Mouse (Mus musculus) liver (tissue): ENCODE results near the gene Pask.
"Not testable (repeated sequence)": the region's sequence is repeated elsewhere in the genome, so short reads cannot be mapped to it uniquely, and the experiment has no call there.

Experiments
- DNase-seq: peaks from one replicate; pipeline ENCODE4 v3.0.0-alpha.2; 2020; ENCODE audit warnings: mixed read lengths

The Pask gene

DNA sequence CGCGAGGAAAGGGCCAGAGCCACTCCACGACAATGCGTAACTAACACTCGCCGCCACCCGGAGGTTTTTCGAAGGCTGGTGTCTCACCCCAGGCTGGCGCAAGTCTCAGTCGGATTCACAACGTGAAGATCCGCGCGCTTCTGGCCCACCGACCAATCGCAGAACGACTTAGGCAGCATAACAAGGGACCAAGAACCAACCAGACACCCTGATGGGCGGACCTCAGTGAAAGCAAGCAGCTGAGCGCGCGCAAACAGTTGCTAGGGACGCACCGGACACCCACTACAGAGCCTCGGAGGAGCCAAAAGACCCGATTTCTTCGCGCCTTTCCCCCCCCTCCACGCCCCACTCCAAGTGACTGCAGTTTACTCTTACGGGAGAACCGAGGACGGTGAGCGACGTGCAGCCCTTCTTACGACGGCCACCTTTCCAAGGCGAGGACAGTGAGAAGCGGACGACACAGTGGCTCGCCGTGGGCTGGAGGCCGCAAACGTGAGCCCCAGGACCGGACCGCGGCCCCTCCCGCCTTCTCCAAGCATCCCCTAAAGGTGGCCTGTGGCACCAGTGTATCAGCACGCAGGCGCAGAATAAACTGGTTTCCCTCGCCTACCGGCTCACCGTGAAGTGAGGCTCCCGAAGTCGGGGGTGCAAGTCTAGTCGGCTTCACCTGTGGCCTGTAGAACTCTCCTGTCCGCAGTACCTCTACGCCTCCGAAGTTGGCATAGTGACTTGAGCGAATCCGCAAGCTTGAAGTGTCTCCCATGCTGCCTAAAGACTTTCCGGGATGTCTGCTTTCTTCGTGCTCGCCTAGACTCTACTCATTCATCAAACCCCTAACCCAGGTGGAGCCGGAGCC lies at the start of gene Pask, which contains the start of gene Ppp1r7:
Pask (minus strand) TSS at position 835 of the 856 bp plus-strand sequence.
Ppp1r7 (plus strand) TSS at position 207 of the 856 bp plus-strand sequence.
- DNase-seq, result peak; percentile 94

DNA sequence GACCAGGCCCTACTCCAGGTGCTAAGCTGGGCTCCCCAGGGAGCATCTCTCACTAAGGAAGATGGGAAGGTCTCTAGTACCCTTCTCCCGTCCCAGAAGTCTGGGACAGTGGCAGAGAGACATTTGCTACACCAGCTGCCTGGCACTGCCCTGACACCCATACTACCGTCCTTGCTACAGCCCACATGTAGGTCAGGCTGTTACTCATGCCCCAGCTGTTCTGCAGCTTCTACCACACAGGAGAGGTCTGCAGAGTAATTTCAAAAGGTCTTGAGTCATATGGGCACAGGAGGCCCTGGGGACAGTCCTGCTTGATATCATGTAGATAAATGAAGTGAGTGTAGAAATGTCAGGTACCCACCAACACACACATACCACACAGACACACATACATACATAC lies 45.6 kb upstream of the Pask start:
- DNase-seq, result no peak

DNA sequence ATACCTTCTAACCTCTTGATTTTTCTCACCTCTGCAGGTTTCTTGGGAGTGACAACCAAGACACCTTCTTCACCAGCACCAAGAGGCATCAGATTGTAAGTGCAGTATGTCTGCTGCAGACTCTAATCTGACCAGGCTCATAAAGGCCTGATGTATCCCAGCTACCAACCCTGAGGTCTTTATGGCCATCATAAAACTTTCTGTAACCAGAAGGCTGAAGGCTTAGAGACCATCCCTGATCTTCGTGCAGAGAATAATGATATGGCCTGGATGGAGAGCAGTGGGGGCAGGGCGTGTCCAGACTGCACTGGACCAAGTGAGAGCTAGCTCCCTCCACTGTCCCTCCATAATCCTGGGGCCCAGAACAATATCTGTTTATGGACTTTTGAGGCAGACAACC lies 43.9 kb upstream of the Pask start:
- no peak for DNase-seq

DNA sequence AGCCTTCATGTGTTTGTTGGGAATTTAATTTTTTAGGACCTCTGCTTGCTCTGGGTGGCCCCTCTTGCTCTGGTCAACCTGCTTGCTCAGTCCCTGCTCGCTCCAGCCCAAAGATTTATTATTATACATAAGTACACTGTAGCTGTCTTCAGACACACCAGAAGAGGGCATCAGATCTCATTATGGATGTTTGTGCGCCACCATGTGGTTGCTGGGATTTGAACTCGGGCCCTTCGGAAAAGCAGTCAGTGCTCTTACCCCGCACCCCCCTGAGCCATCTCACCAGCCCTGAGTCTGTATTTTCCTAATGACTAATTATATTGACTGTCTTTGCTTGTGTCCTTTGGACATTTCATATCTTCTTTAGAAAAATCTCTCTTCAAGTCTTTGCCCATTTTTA lies 35.8 kb upstream of the Pask start:
- no peak for DNase-seq

DNA sequence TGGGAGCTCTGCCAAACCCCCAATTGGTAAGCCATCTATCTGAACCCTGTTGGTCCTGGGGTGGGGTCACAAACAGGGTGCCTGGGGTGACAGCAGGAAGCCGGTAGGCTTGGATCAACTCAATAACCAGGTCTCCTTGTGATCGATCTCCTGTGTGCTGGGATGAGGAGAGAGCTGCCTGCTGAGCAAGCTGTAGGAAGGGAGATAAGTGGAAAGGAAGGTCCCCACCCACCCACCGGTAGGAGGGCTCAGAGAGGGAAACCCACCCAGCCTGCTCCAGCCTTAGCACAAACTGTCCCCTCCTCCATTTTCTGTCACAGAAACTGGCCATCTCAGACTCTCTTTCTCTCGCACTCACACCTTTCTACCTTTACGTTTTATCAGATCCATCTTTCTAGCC lies 34.0 kb upstream of the Pask start:
- no peak for DNase-seq

DNA sequence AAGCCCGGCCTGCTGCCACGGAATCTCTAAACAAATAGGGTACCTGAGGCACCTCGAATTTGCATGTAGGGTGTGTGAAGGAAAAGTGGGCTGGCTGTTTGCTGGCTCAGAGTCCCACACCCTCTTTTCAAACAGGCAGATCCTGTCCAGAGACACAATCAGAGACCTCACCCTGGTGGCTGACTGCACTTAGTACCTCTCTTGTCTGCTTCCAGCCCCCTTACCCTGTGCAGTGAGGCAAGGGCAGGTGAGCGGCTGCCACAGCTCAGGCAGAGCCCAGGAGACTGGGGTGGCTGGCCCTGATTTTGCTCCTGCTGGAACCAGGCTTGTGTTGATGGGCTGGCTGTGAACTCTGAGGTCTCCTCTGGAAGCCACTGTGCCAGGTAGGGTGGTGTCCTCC lies 30.4 kb upstream of the Pask start, which contains the start of gene Ano7:
Ano7 (plus strand) TSS at position 266 of the 400 bp plus-strand sequence.
- DNase-seq, result no peak

DNA sequence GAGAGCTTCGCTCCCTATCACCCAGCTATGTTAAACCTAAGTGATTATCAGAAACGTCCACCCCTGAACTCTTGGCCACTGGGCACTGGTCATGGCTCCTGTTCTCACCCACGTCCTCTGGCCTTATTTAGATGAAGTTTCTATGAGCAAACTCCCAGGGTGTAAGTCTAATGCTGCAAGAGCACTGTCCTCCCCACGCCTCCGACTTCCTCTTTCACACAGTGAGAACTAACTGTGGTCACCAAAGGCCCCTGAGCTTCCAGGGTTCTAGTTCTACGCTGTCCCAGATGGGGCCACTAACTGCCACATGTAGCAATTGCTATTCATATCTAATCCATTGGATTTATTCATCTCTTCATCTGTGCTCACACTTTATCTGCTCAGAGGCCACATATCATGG lies 22.4 kb upstream of the Pask start:
- DNase-seq, result no peak

DNA sequence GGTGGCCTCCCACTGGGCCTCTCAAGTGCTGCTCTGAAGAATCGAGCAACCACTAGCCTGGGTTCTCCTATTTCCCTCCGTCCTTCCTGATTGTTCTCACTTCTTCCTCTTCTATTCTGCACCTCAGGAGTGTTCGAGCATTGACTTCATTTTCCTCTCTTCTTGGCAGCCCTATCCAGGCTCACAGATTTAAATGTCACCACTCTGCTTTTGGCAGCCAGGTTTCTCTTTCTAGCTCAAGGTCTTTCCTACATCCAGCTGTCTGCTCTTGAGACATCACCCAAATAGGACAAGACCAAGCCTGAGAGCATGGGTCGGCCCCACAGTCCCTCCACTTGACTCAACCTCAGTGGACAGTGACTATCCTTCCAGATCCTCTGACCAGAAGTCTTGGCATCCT lies 19.4 kb upstream of the Pask start:
- no peak for DNase-seq

DNA sequence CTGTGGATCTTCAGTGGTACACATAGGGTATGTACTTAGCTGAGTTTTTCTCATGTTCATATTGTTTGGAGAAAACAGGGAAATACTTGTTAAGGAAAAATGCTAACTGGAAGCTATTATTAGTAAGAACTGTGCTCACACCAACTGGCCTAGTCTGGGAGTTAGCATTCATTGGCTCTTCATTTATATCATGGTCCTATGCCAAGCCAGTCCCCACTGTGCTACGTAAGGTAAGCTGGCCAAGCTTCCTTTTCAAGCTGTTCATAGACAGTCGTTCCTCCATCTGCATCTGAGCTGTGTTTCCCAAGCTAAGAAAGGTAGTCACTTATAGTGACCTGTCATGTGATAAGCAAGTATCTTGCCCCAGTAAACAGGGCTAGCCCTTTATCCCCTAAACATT lies 9.4 kb upstream of the Pask start:
- no peak for DNase-seq

DNA sequence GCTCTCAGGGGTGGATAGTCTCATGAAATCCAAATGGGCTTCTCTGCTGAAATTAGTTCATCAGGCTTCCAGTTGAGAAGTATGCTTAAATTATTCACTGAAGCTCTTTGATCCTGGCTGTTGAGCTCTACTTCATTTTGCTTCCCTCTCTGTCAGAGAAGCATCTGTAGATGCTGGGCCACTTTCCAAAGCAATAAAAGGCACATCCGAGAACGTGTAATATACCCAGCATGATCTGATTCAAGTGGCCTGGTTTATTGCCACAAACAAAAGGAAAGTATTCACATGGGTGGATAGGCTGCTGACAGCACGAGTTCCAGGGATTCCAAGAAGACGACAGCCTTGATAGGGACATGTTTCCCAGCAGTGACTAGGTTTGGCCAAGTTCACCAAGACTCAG lies 6.4 kb upstream of the Pask start:
- no peak for DNase-seq

DNA sequence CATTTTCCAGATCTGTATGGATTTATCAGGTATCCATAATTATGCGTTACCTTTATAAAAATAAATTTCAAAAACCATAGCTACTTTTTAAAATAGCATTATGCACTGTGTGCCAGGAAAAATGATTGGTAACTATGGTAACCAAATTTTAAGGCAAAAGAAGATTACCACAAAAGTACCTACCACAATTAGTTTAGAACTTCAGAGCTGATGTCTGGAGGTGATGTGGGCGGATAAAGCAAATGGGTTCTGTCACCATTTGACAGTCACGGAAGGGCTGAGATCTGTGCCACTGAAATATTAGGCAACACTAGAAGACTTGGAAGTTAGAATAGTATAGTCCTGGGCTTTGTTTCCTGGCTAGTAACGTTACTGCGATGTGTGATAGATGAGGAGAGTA lies 3.9 kb upstream of the Pask start:
- no peak for DNase-seq

DNA sequence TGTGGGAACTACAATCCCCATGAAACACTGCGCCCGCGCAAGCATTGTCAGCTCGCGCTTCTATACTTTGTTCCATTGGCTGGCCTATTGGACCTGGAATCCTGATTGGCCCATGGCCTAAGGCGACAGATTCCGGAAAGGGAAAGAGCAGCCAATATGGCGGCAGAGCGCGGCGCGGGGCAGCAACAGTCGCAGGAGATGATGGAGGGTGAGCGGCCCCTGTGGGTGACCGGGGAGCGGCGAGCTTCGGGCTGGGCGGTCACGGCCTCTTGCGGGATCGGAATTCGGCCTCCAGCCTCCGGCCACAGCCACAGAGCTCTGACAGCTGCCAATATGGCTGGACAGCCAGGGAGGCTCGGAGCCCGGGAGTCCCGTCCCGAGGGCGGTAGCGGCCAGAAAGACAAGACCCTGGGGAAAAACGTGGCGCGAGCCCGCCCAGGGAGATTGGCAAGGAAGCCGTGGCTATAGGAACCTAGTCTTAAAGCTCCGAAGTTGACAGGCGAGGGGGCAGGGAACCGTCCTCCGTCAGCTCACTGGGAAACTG lies 294 bp upstream of the Pask start:
- peak; percentile 93 for DNase-seq

DNA sequence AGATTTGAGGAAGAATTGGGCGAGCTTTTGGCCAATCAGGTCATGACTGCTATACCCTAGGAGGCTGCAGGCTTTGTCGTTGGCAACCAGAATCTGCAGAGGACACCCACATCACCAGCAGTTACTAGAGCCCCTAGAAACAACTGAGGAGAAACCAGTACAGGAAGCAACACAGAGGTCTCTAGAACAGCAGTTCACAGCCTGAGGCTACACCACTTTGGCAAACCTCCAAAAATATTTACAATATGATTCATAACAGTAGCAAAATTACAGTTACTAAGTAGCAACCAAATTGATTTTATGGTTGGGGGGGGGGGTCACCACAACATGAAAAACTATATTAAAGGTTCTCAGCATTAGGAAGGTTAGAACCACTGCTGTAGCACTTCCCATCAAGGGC lies 8.7 kb downstream of the Pask start:
- DNase-seq, result no peak

DNA sequence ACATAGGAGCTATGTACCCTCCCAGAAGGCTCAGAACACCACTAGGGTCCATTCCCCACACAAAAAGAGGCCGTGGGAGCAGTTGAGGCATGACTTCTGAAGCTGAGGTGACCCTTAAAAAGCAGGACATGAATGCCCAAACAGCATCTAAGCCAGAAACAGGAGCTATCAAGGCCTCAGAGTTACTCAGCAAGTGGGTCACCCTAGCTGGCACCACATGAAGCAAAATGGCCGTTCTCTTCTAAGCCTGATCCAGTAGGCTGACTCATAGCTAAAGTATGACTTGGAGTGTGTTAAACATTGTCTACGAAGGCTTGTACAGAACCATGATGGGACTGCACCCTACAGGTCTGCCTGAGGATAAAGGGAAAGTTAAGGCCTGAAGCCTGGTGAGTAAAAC lies 16.8 kb downstream of the Pask start:
- no peak for DNase-seq

DNA sequence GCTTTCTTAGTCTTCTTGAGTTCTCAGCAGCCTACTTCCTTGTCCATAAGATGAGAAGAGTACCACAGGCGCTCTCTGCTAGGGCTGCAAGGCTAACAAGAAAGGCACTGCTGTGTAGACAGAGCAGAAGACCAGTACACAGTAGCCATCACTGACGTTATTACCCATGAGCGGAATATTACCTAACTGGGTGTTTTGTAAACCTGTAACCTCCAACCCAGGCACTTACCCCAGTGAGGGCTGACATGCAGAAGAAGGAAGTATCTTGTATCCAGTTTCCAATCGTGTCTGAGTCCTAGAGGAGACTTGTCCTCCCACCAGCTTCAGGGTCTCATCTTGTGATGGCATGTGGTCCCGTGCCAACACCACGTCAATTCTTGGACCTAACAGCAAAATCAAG lies 19.3 kb downstream of the Pask start:
- DNase-seq, result no peak

DNA sequence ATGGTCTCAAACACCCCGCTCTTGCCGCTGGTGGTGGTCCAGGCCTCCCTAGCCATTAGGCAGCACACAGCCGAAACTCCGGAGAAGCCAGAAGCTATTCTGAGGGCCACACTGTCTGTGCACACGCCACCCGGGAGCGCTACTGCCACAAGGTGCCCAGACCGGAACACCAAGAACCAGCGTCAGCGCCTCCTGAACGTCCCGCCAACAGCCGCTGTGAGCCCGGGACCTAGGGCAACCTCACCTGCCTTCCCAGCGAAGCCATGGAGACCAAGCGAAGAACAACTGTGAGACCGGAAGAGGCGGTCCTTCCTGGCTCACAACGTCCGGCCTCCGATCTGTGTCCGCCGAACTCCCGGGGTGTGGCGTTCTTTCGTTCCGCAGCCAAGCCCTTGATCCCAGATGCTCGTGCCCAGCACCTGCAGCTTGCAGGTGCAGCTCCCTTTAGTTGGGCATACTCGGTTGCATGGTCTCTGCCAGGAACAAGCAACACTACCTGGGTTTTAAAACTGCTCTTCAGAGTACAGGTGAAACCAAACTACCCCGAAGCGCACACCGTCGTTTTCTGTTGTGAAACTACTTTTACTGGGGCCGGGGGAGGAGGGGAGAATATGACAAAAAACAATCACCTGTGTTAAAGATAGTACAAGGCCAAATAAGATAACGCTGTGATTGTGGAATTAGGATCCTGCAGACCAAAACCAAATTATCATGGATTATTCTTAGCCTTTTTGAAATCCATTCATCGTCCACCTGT lies 37.5 kb downstream of the Pask start, which contains the start of gene Mterf4:
Mterf4 (minus strand) TSS at position 335 of the 757 bp plus-strand sequence.
- peak; percentile 81 for DNase-seq

DNA sequence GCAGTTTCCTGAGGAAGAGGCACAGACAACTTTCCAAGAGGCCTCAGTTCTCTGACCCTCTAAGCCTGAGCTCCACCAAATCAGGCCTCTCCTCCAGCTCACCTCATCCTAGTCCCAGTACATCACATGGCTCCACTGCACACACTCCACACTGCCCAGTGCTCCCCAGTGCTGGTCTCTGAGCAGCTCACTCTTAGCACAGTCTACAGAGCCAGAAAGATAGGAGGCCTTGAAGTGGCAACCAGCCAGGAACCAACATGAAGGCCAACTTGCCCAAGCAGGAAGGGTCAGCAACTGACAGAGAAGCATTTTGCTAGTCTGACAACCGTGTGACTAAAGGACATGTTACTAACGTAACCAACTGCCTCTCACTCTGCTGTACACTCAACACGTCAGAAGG lies 42.7 kb downstream of the Pask start:
- no peak for DNase-seq

DNA sequence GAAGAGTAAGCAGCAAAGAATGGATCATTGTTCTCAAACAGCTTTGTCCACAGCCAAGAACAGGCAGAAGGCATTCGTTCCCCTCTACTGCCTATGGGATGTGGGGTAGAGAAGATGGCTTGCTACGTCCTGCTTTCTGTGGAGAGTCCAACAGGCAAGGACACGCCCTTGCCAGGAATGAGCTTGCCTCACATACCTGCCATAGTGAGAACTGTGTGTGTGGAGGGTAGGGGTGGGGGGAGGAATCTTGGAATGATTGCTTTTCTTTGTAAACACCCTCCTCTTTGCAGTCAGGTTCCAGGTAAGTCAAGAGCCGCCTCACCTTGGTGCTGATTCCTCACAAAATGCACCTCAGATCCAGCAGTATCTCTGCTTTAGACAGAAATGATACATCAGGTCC lies 43.5 kb downstream of the Pask start:
- DNase-seq, result no peak

DNA sequence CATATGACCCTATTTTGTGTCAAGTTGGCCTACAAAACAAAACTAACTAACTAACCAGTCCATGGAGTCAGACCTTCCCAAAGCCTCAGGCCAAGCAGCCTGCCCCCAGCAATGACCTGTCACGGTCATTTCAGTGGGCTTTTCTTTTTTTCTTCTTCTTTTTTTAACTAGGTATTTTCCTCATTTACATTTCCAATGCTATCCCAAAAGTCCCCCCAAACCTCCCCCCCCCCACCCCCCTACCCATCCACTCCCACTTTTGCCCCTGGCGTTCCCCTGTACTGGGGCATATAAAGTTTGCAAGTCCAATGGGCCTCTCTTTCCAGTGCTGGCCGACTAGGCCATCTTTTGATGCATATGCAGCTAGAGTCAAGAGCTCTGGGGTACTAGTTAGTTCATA lies 48.8 kb downstream of the Pask start:
- DNase-seq, result not testable (repeated sequence)

DNA sequence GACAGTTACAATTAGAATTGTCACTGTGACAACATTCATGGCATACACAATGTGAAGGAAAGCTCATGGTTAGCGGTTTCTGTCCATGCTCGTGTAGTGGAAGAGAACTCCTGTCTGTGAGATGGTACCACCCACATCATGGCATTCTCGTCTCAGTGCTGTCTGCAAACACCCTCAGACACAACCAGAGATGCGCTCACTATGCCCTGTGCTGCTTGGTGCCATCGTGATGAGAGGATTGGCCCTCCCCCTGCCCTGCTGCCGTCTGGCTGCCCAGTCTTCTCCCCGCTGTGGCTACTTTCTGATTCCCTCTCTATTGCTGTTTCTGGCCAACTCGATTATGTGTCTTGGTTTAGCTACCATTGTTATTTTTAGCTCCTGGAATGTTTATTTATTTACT lies 51.3 kb downstream of the Pask start:
- no peak for DNase-seq

DNA sequence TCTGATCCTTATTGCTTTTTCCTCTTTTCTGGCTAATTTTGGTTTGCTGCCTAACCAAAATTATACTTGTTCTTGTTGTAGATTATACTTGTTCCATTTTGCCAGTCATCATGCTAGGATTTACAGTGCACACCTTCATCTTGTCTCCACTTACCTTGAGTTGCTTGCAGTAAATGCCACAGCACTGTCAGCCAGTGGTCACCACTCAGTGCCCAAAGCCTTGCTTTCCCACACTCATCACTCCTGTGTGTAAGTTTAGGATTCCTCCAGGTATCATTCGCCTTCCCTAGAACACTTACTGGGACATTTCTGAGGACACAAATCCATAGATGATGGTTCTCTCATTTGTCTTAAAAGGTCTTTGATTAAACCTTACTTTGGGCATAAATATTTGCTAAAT lies 51.7 kb downstream of the Pask start:
- no peak for DNase-seq

DNA sequence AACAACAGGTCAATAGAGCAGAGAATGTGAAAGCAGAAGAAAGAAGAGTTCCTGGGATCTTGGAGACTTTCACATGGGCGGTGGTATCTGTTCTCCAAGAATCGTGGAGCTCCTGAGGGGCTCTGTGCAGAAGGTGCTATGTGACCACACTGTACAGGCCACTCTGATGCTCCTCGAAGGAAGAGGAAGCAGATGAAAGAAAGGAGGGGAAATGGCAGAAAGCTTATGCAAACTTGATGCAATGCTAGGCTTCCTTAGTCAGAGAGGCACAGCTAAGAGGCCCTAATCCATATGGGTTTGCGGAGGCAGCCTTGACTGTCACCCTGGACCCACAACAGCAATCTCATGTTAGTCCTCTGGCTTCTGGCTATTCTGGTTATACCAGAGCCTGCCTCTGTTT lies 52.3 kb downstream of the Pask start:
- no peak for DNase-seq

DNA sequence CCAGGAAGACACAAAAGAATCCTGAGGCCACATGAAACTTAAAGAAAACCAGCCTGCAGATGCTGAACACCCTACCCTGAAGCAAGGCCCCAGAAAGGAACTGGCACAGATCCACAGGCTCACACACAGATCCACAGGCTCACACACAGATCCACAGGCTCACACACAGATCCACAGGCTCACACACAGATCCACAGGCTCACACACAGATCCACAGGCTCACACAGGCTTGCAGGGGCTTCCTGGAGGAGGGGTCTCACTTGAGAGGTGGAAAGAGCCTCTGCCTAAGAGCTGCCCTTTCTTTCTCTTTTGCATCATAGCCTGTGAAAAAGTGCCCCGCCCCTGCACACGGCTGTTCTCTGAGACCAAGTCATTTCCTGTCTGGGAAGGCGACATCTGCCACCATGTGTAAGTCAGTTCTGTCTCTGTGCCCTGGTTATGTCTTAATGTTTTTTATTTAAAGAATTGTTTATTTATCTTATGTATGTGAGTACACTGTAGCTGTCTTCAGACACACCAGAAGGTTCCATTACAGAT lies 53.5 kb downstream of the Pask start:
- no peak for DNase-seq

DNA sequence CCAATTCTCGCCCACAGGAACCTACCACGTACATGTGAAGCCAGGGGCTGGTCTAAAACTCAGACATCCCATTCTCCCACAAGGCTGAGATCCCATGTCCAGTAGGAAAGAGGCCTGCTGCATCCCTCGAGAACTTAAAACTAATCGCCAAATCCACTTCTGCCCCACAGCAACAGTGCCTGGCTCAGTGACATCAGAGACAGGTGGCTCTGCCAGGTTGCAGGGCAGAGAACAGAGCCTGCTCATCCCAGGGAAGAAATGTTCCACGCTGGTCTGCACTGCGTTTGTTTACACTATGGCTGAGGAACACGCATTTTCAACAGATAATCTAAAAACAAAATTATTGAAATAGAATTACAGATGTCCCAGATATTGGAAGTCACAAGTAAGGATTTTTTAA lies 66.2 kb downstream of the Pask start:
- no peak for DNase-seq
